Mouse (Mus musculus) mouse embryonic stem cell (cell line): ENCODE results near the gene Zfp668.
"Not testable (repeated sequence)": the region's sequence is repeated elsewhere in the genome, so short reads cannot be mapped to it uniquely, and the experiment has no call there.

ENCODE experiments used
- in situ Hi-C, 2 experiments: fragments of 300-500 bp; cut with MboI; formaldehyde crosslinking; loops; 1 replicate in 1 of 2; 3 replicates in 1 of 2; pipeline ENCODE4 v1.14.3; 2019 to 2020; ENCODE audit warnings: low sequenced_read_pairs in 2 of 2, low pct_unique_long_range_greater_than_20kb in 1 of 2, mixed read lengths in 1 of 2; ENCODE audit not compliant: unreplicated experiment in 1 of 2

Zfp668 gene

DNA sequence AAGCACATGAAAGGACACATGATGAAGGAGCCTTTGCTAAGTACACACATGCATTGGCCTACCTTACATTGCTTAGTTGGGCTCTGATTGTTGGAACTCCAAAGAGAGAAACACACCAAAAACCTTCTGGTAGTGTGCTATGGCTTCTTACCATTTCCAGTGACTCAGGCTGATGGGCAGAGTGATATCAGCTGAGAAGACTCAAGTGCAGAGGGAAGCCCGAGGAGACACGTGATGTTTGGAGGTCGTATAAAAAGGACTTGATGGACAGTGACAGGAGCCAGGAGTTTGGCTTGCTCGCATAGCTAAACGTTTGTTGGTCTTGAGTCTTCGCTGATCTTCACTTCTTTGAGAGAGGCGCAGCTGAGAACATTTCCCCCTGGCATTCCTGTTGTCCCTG lies 20.9 kb upstream of the Zfp668 start:
- in situ Hi-C loops, result no loop called here

DNA sequence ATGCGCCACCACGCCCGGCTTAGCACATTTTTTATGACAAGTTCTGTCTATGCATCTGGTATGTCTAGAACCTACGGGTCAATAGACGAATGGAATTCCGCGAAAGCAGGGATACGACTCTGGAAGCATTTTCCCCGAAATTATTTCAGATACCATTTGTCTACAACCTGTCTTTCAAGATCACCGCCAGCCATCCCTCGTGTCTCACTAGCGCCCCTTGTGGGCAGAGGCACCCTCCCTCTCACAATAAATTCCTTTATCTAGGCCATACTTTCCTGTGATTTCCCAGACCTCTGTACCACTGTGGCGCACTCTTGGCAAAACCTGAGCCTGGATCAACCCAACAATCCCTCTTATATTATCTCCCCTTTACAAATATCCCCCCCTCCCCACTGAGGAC lies 19.8 kb upstream of the Zfp668 start:
- in situ Hi-C loops, result no loop called here

DNA sequence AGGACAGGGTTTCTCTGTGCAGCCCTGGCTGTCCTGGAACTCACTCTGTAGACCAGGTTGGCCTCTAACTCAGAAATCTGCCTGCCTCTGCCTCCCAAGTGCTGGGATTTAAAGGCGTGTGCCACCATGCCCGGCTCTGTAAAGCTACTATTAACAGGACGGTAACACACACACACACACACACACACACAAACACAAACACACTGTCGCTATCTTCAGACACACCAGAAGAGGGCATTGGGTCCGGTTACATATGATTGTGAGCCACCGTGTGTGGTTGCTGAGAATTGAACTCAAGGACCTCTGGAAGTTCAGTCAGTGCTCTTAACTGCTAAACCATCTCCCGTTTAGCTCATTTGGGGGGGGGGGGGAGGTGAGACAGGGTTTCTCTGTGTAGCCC lies 19.3 kb upstream of the Zfp668 start:
- in situ Hi-C loops, result not testable (repeated sequence)

DNA sequence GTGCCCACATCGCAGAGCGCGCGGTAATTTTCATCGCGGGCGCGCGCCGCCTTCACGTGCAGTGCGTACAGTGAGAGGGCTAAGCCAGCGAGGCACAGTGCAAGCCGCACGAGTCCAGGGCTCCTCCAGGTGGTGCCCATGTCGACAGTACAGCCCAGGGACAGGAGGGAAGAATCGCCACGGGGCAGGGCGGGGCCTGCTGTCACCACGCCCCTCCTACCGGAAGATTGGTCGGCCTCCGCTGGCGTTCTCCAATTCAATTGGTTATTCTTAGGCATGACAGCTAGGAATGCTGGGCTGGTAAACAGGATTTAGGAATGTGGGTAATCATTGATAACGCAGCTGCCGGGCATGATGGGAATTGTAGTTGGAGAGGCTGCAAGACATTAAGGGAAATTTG lies 18.8 kb upstream of the Zfp668 start, which contains the start of the genes Gm21974 and Vkorc1:
Gene Gm21974, minus strand, starts transcription at position 13 of the 400 bp plus-strand sequence.
Gene Vkorc1, minus strand, starts transcription at position 176 of the 400 bp plus-strand sequence.
- in situ Hi-C loops, result no loop called here

DNA sequence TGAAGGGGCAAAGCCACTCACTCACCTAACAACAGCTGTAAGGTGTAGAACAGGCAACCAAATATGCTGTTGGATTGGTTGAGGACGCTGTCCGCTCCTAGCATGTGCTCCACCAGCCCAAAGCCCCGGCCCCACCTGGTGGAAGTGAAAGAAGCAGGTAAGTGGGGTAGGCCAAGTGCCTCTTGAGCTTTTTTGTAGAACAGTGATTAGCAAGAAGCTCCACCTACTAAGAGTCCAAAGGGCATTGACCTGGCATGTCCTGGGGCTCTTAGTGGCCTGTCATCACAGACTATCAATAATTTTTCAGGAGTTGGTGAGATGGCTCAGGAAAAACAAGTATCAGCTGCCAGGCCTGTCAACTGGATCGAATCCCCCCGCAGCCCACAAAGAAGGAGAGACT lies 17.9 kb upstream of the Zfp668 start:
- in situ Hi-C loops, result no loop called here

DNA sequence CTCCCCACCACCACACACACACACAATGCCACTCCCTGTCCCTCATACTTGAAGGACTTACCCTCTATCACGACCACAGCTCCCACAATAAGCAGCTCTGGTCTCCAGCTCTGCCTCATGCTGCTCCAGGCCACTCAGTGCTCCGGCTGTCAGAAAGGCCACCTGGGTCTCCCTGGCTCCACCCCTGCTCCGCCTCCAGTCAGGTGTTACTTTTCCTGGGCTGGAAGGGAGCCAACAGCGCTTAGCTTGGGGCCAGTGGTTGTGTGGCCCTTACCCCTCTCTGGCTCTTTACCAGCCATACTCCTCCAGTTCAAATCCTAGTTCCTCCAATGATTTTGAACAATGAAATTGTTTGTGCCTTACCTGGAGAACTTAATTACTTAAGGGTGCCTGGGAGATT lies 14.2 kb upstream of the Zfp668 start, which contains the start of gene Prss53:
Gene Prss53, minus strand, starts transcription at position 173 of the 400 bp plus-strand sequence.
- in situ Hi-C loops, result no loop called here

DNA sequence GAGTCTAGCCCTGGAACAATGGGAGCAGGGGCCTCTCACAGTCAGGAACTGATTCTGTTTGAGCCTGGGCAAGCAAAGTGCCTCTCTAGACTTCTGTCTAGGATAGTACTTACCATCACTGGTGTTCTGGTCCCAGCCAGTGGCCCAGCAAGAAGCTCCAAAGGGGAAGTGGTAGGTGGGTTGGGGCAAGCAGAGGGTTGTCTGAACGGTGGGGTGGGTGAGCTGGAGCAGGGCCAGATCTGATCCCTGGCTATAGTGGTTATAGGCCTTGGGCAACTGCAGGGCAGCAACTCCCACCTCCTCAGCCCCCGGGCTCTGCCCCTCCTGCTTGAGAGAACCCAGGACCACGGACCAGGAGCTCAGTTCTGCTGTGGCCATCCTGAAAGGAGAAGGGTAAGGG lies 12.2 kb upstream of the Zfp668 start:
- in situ Hi-C loops, result no loop called here

DNA sequence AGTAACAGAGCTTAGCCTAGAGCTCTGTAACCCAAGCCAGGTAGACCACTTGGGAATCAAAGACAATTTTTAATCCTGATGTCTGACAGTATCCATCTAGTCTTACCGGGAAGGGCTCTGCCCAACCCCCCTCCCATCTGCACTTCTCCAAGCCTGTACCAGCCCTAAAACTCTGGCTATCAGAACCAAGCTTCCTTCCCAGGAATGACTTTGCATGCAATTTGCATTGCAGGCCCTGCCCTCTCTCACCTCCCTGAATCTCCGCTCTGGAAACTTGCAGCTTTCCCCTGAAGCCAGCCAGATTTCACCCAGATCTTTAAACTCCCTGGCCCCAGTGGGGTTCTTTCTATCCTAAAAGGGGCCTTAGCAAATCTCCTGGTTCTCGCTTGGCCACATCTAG lies 11.2 kb upstream of the Zfp668 start:
- in situ Hi-C loops, result no loop called here

DNA sequence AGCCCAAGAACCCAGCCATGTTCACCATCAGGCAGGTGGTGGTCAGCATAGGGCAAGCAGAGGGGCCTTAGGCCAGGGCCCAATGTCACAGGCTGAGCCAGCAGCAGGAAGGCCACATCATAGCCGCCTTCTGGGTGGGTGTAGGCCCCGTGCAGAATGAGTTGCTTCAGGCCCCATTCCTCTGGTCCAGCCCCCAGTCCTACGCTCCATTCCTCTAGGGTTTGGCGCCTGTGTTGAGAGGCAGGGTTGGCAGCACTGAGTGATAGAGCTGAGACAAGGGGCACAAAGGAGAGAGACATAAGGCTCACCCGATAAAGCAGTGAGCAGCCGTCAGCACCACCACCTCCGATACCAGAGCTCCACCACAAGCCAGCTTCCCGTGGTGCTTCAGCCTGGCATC lies 10.6 kb upstream of the Zfp668 start:
- in situ Hi-C loops, result no loop called here

DNA sequence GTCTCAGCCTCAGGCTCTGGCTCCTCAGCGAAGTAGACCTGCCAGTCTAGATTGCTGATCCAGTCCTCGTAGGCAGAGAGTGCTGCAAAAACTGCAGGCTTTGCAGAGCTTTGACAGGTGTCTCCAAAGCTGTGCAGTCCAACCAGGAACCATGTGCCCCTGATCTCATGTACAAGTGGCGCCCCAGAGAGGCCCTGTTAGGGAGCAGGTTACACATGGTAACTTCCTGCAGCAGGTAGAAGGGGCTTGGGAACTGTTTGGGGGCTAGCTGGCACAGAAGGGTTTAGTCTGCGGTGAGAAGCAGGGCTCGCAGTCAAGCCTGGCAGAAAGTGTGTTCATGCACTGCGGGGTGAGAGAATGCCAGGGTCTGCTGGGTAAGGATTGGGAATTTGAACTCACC lies 9.9 kb upstream of the Zfp668 start:
- in situ Hi-C loops, result no loop called here

DNA sequence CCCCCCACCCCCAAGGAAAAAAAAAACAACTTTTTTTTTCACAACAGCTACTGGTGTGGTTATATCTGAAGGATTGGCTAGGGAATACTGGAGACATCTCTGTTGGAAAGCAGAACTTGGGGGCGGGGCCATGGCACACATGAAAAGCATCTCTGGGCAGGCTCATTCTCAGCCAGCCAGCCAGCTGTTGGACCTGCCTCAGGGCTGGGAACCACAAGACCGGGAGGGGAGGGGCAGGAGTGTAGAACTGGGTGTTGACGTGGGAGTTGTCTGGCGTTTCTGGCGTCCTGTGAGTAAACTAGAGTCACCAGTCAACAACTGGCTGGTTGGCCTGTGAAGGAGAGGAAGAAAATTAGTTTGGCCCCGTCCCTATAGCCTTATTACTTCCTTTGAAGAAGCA lies 9.3 kb upstream of the Zfp668 start:
- in situ Hi-C loops, result no loop called here

DNA sequence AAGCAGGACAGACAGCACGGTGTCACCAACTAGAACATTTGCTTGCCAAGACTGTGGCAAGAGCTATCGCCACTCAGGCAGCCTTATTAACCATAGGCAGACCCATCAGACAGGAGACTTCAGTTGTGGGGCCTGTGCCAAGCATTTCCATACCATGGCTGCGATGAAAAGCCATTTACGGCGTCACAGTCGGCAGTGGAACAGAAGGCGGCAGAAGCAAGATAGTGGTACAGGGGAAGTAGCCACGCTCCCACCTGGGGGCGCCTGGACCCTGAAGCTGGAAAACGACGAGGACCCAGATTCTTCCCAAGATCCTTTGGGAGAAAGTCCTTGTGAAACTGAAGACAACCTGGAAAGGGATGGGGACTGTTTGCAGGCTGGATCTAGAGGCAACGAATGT lies 3.8 kb upstream of the Zfp668 start:
- in situ Hi-C loops, result no loop called here

DNA sequence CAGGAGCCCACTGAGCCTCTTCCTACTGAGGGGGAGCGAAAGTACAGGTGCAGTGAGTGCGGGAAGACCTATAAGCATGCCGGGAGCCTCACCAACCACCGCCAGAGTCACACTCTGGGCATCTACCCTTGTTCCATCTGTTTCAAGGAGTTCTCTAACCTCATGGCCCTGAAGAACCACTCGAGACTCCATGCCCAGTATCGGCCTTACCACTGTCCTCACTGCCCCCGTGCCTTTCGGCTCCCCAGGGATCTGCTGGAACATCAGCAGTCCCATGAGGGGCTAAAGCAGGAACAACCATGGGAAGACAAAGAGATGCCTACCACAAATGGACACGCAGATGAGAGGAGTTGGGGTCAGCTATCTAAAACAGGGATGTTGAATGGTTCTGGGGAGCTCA lies 2.7 kb upstream of the Zfp668 start:
- in situ Hi-C loops, result no loop called here

DNA sequence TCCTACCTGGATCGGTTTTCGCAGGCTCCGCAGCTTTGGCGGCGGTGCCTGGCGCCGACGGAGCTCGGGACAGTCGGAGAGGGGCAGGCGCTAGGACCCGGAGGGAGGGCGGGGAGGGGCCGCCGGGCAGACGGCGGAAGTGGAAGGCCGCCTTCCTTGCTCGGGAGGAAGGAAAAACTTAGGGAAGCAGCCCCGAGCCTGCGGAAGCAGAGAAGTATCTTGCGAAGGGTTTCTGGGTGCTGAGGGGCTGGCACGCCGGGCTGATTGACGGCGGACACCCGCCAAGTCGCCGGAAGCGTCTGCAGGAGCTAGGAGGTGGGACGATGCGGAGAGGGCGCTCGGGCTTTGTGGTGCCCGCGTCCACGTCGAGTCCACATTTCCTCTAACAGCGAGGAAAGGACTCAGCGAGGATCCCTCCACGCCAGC lies 574 bp downstream of the Zfp668 start, which contains the start of gene Zfp646:
Gene Zfp646, plus strand, starts transcription at position 181 of the 426 bp plus-strand sequence.
- in situ Hi-C loops, result no loop called here

DNA sequence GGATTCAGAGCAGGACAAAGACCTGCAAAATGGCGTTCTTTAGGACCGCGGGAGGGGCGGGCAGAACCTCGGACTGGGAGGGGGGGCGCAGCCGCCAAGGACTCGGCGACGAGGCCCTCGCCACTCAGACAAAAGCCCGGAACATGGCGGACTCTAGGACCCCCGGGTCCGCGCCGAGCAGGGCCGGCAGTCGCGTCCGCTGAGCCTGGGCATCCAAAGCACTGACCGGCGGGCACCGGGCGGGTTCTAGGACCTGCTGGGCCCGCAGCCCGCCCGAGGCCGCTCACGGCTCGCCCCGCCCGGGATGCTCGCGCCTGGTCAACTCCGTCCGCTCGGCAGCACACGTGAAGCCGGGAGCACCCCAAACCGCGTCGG lies 1.0 kb downstream of the Zfp668 start:
- in situ Hi-C loops, result no loop called here

DNA sequence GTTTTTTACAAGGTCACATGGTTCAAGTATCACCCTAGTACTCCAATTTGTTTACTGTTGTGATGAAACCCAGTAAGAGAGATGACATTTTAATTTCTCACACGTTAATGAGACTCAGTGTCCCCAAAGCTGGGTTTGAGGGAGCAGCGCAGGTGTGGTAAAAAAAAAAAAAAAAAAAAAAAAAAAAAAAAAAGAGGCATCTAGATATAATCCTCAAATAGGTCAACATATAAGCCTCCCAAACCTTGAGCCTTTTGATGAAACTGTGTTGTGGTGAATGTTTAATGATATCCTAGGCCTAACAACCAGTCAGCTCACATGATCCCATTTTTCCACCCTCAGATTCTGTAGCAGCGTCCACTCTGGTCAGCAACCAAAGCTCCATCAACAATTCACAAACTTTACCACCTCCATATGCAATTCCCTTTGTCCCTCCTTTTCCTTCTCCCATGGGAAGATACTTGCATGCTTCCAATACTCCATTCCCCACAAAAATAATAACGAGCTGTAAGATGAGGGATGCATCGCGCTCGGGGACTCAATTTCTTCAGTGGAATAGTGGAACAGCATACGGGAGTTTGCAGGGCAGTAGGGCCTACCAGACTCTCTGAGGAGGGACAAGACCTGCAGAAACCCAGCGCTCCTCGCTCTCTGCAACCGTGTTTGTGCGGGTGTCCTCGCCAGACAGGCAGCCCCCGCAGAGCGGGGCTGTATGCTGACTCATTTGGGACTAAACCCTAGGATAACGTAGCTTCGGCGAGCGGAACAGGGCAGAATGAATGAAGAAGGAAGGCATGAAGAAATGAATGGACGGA lies 1.6 kb downstream of the Zfp668 start:
- in situ Hi-C loops, result no loop called here

DNA sequence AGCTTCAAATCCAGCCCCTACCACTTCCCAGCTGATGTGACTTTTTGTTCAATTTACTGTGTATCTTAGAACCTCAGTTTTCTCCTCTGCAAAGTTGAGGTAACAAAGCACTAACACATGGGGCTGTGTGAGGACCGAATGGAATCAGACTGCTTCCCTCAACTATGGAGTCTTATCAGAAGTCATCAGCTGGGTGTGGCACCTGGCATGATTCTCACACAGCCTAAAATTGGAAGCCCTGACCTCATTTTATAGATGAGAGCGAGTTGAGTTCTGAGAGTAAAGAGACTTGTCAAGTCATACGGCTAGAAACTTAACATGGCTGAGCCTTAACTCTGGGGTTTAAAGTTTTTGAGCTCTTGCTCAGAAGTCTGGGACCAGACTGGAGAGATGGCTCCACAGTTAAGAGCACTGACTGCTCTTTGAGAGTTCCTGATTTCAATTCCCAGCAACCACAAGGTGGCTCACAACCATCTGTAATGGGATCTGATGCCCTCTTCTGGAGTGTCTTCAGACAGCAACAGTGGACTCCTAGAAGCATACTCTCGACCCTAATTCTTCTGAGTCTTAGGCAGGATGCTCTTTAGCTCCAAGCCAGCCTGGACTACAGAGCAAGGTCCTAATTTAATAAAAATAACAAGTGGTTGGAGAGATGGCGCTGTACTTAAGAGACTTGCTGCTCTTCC lies 6.3 kb downstream of the Zfp668 start:
- in situ Hi-C loops, result no loop called here

DNA sequence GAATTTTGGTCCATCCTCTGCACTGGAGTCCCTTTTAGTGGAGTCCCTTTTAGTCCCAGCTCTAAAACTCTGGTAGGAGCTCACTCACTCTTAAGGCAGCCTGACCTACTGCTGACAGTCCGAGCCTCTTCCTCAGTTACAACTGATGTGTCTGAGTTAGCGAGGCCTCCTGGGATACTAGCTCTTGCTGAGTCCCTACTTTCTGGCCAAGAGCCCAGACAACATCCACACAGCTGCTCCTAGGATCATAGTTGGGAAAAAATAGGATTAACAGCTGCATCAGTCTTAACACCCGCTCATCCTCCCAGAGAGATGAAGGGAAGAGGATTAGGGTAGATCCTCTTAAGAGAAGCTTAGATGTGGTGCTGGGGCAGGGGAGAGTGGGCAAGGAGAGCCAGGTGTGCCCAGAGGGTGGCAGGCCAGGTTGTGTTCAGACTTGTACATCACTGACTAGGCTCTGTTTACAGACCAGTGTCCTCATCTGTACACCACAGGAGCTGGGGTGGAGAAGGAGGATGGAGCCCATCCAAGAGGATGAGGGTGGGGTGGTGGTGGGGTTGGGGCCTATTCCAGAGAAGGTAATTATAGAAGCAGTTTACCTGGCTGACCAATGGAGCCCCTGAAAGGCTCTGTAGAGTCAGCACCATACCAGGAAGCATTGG lies 7.3 kb downstream of the Zfp668 start:
- in situ Hi-C loops, result no loop called here

DNA sequence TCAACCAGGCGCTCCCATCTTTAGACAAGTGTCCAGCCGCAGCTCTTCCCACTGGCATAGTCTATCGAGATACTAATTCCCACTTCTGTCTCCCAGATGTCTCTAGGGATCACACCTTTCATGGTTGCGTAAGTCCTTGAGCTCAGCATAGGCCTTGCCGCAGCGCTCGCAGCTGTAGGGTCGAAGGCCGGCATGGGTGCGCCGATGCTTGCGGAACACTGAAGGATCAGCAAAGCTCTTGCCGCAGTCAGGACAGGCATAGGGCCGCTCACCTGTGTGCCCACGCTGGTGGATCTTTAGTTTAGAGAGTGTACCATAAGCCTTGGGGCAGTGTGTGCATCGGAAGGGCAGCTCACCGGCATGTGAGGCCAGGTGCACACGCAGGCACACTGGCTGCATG lies 9.0 kb downstream of the Zfp668 start:
- in situ Hi-C loops, result no loop called here
